Mouse (Mus musculus): ENCODE measurements at regions not wholly inside any gene's neighbourhood (a gene's known extent, or its start where the extent isn't known, plus 50 kb on each side); places are given as distances from the start of the nearest gene placed in this dataset.

DNA sequence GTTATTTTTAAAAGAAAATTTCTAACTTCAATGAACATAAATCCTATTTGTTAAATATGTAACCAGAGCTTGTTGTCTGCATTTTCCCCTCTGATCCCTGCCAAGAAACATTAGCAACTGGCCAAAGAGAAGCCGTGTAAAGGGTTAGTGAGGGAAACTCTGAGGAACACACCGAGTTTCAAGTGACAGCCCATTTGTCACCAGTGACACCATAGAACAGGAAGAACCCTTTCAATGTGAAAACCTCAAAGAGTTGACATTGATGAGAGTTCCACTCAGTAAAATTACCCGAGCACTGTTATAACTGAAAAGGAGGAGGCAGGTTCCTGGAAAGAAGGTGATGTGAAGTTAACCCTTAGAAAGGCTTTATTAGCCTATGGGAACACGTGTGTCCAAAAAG lies 127.5 kb upstream of the Hhip start:
- TF ChIP-seq EP300 (IDR thresholded peaks at IDR 0.05; ENCODE audit: low read depth): no peak
- no peak for TF ChIP-seq CTCF (IDR thresholded peaks at IDR 0.05; ENCODE audit: low read depth)

All from liver, postnatal 0 days (tissue).